Comparison of ENCODE assay signal across 29 mouse cellular contexts in the genomic region with DNA sequence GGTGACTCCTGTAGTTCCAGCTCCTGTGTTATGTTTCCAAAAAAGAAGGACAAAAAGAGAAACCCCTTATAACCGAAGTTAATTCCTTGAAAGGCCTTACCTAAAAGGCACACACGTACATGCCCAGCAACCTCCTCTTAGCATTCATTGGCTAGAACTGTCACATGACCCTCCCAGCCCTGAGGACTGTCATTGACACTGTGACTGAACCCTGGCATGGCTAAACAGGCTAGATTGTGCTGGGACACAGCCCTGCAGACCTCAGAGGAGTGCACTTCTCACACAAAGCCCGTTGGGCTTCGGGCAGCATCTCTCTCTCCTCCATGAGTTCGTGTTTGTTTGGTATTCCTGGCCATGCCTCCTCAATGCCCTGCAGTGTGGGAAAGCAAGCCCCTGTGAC. TPM values are rescaled to one million over a fixed set of nuclear protein-coding genes. Genes with fewer than 3 reads are reported as not detected.
"Had no signal": no experiment of that assay in that cellular context is flagged by ENCODE, and none has a peak within 500 bp of the region (broad histone marks: within the 10 kb centered on the region; RNA-seq: fewer than 3 reads in every experiment).

No protein-coding gene starts in this region.

- H3K4me1 ChIP-seq: limb, embryonic 15.5 days; neural tube, embryonic 13.5 days; stomach, embryonic 15.5 days had no signal

- ATAC-seq: liver, postnatal 0 days; lung, postnatal 0 days; midbrain, embryonic 13.5 days had no signal

- H3K9ac ChIP-seq: kidney, embryonic 15.5 days; limb, embryonic 12.5 days; limb, embryonic 15.5 days; liver, embryonic 14.5 days; liver, postnatal 0 days; lung, embryonic 14.5 days; midbrain, embryonic 13.5 days; neural tube, embryonic 13.5 days; stomach, embryonic 15.5 days had no signal

- H3K36me3 ChIP-seq: kidney, embryonic 15.5 days; limb, embryonic 12.5 days; limb, embryonic 15.5 days; midbrain, embryonic 13.5 days; neural tube, embryonic 13.5 days; stomach, embryonic 15.5 days had no signal

- H3K4me2 ChIP-seq: kidney, embryonic 15.5 days; limb, embryonic 12.5 days; limb, embryonic 15.5 days; liver, embryonic 11.5 days; lung, embryonic 14.5 days; midbrain, embryonic 13.5 days; neural tube, embryonic 13.5 days; stomach, embryonic 15.5 days had no signal

- H3K4me3 ChIP-seq: kidney, embryonic 15.5 days; limb, embryonic 12.5 days; limb, embryonic 15.5 days; midbrain, embryonic 13.5 days; myocyte; neural tube, embryonic 13.5 days; stomach, embryonic 15.5 days had no signal

- DNase-seq: kidney, adult 8-10 months; kidney, postnatal 10 days; kidney, postnatal 36 days; left cerebral cortex, postnatal 4 days; liver, postnatal 0 days; lung, embryonic 14.5 days; retina, postnatal 1 day; right cerebral cortex, postnatal 25 days; spleen, adult 18-20 months; thymus, adult 18-20 months; thymus, postnatal 36 days had no signal

- H3K9me3 ChIP-seq: kidney, embryonic 15.5 days; limb, embryonic 12.5 days; limb, embryonic 15.5 days; midbrain, embryonic 13.5 days; neural tube, embryonic 13.5 days; stomach, embryonic 15.5 days had no signal

- H3K27me3 ChIP-seq: kidney, embryonic 15.5 days; limb, embryonic 12.5 days; limb, embryonic 15.5 days; midbrain, embryonic 13.5 days; neural tube, embryonic 13.5 days; stomach, embryonic 15.5 days had no signal

- H3K27ac ChIP-seq: kidney, embryonic 15.5 days; limb, embryonic 12.5 days; limb, embryonic 15.5 days; liver, embryonic 14.5 days; macrophage; midbrain, embryonic 13.5 days; neural tube, embryonic 13.5 days; stomach, embryonic 15.5 days had no signal

RNA-seq across cellular contexts. Expression of a gene that starts 5.8 kb away (rescaled TPM):
- total RNA-seq: layer of hippocampus, postnatal 14 days; left cerebral cortex, adult 8-10 months; left cerebral cortex, postnatal 14 days; left cerebral cortex, postnatal 4 days; megakaryocyte, adult 5-6 weeks; monocyte, adult 5-6 weeks; neutrophil, adult 5-6 weeks had no signal
- polyA plus RNA-seq: kidney, embryonic 15.5 days; limb, embryonic 12.5 days; limb, embryonic 15.5 days; liver, embryonic 11.5 days; liver, embryonic 14.5 days; liver, postnatal 0 days; lung, embryonic 14.5 days; lung, postnatal 0 days; macrophage; midbrain, embryonic 13.5 days; myocyte; neural tube, embryonic 13.5 days; stomach, embryonic 15.5 days; urinary bladder, adult 2 months had no signal

RNA-seq across cellular contexts. Expression of a gene that starts 23.7 kb away (rescaled TPM):
- total RNA-seq: megakaryocyte, adult 5-6 weeks; monocyte, adult 5-6 weeks; neutrophil, adult 5-6 weeks had no signal
- polyA plus RNA-seq: kidney, embryonic 15.5 days; limb, embryonic 12.5 days; liver, embryonic 11.5 days; liver, embryonic 14.5 days; liver, postnatal 0 days; lung, embryonic 14.5 days; lung, postnatal 0 days; macrophage; myocyte; stomach, embryonic 15.5 days; urinary bladder, adult 2 months had no signal
